Mouse (Mus musculus): ENCODE measurements at regions not wholly inside any gene's neighbourhood (a gene's known extent, or its start where the extent isn't known, plus 50 kb on each side); places are given as distances from the start of the nearest gene placed in this dataset.
"Not testable (repeated sequence)": the region's sequence is repeated elsewhere in the genome, so short reads cannot be mapped to it uniquely, and the experiment has no call there.

- no peak for DNase-seq
Observed at GRCm38 (mm10) chr2:63706643-63707042, 391.2 kb downstream of the Fign start.

- no peak for DNase-seq
Observed at GRCm38 (mm10) chr2:63706183-63706582, 391.7 kb downstream of the Fign start.

- peak; percentile 5 to 8 for DNase-seq
Observed at GRCm38 (mm10) chr2:63702333-63703096, 395.3 kb downstream of the Fign start.

- DNase-seq: no peak
Observed at GRCm38 (mm10) chr2:63701861-63702260, 396.0 kb downstream of the Fign start.

GRCm38 (mm10) chr2:63700255-63700654, 397.6 kb downstream of the Fign start:
- no peak for DNase-seq

- DNase-seq: no peak
Observed at GRCm38 (mm10) chr2:63669700-63670099, 428.1 kb downstream of the Fign start.

- DNase-seq: no peak
Observed at GRCm38 (mm10) chr2:63668784-63669183, 429.1 kb downstream of the Fign start.

GRCm38 (mm10) chr2:63659947-63660346, 437.9 kb downstream of the Fign start:
- not testable (repeated sequence) for DNase-seq

Measured in cerebellum, adult 18-20 months (tissue).